Mouse (Mus musculus): Measurements from ENCODE around the gene Fbxo39. TPM values are rescaled to one million over a fixed set of nuclear protein-coding genes. Genes with fewer than 3 reads are reported as not detected.

Fbxo39 gene
- polyA plus RNA-seq, 1 experiment from 2014 or later = not detected

DNA sequence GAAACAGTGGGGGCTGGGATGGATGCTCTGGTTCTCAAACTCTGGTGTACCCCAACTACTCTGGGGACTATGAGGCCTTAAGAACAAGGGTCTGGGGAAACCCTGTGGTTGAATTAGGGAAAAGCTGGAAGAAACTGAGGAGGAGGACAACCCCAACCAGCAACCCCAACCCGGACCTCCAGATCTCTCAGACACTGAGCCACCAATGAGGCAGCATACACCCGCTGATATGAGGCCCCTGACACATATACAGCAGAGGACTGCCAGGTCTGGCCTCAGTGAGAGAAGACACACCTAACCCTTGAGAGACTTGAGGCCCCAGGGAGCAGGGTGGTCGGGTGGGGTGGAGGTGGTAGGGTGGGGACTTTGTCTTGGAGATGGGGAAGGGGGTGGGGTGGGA, 27.6 kb upstream of the Fbxo39 start:
- no peaks in the 10 kb centered on the region for H3K4me1 ChIP-seq
- ATAC-seq (replicated peaks) = no peak
- H3K4me2 ChIP-seq = no peak overlapping the region
- no peak overlapping the region for H3K4me3 ChIP-seq
- WGBS = 83% methylated on average over 3 of the region's 3 CpGs
- H3K27me3 ChIP-seq (replicated peaks) = no peaks in the 10 kb centered on the region
- H3K9me3 ChIP-seq = no peaks in the 10 kb centered on the region
- H3K36me3 ChIP-seq (replicated peaks) = no peaks in the 10 kb centered on the region
- H3K27ac ChIP-seq = no peak overlapping the region
- H3K9ac ChIP-seq = no peak overlapping the region

DNA sequence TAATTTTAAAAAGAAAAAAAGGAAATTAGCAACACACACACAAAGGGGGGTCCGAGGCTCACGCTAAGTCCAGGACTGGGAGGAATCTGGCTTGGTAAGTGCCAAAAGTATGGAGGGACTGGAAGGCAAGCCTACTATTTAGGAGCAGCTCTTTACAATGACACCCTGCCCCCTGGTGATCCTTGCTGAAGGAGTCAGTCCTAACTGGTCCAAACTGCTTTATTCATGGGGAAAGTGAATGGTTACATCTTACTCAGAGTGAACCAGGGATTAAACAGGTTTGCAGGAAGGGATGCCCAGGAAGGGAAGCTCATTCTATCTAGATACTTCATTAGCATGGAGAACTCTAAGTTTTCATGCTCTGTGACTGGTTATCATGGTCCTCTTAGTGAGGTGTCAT, 27.1 kb upstream of the Fbxo39 start:
- Histone ChIP-seq H3K4me1 (no peaks in the 10 kb centered on the region), H3K4me3 (no peak overlapping the region), H3K9me3 (no peaks in the 10 kb centered on the region), H3K4me2 (no peak overlapping the region), H3K27me3 (replicated peaks) (no peaks in the 10 kb centered on the region), H3K9ac (no peak overlapping the region), H3K36me3 (replicated peaks) (no peaks in the 10 kb centered on the region), H3K27ac (no peak overlapping the region)
- no peak for ATAC-seq (replicated peaks)
- WGBS = 90% methylated on average over 2 of the region's 2 CpGs

DNA sequence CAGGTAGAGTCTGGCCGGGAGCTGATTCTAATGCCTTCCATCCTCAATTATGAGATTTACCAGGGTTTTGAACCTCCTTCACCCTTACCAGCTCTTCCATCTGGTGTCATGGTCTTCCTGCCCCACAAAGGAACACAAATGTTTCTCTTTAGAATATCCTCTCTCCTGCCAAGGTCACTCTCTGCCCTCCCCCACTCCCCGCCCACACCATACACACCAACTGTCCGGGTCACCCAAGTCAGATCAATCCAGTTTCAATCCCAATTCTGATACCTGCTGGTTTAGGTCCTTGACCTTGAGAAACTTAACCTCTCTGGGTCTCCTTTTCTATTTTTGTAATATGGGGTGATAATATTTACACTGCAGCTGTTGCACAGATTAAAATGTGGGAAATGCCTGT, 26.7 kb upstream of the Fbxo39 start:
- ATAC-seq (replicated peaks) = no peak
- Histone ChIP-seq H3K4me3 (no peak overlapping the region), H3K27me3 (replicated peaks) (no peaks in the 10 kb centered on the region)

GRCm38 (mm10) chr11:72293116-72293515, 21.1 kb upstream of the Fbxo39 start:
- no peak overlapping the region for H3K9ac ChIP-seq
- H3K4me1 ChIP-seq = no peaks in the 10 kb centered on the region
- no peaks in the 10 kb centered on the region for H3K27me3 ChIP-seq (replicated peaks)
- no peak overlapping the region for H3K27ac ChIP-seq
- no peak overlapping the region for H3K4me2 ChIP-seq
- no peaks in the 10 kb centered on the region for H3K36me3 ChIP-seq (replicated peaks)
- WGBS = 85% methylated on average over 2 of the region's 2 CpGs
- no peak overlapping the region for H3K4me3 ChIP-seq
- no peak for ATAC-seq (replicated peaks)
- H3K9me3 ChIP-seq = no peaks in the 10 kb centered on the region

More for the DNA sequence above, 26.7 kb upstream of the Fbxo39 start:
- 97% methylated on average over 3 of the region's 3 CpGs for WGBS
- H3K36me3 ChIP-seq (replicated peaks) = no peaks in the 10 kb centered on the region
- no peaks in the 10 kb centered on the region for H3K4me1 ChIP-seq
- H3K4me2 ChIP-seq = no peak overlapping the region
- no peak overlapping the region for H3K9ac ChIP-seq
- H3K9me3 ChIP-seq = no peaks in the 10 kb centered on the region
- no peak overlapping the region for H3K27ac ChIP-seq

GRCm38 (mm10) chr11:72301334-72301733, 12.9 kb upstream of the Fbxo39 start, which contains the start of gene Xaf1:
Gene Xaf1 (plus strand): TSS chr11:72301629.
- Histone ChIP-seq H3K27me3 (replicated peaks) (no peaks in the 10 kb centered on the region), H3K9me3 (no peaks in the 10 kb centered on the region), H3K4me3 (no peak within 1 kb of the TSS), H3K36me3 (replicated peaks) (no peaks in the 10 kb centered on the region), H3K4me2 (no peak within 1 kb of the TSS), H3K4me1 (no peaks in the 10 kb centered on the region), H3K9ac (no peak within 1 kb of the TSS), H3K27ac (no peak within 1 kb of the TSS)
- WGBS = 30% methylated on average over 6 of the region's 6 CpGs
- no peak for ATAC-seq (replicated peaks)

DNA sequence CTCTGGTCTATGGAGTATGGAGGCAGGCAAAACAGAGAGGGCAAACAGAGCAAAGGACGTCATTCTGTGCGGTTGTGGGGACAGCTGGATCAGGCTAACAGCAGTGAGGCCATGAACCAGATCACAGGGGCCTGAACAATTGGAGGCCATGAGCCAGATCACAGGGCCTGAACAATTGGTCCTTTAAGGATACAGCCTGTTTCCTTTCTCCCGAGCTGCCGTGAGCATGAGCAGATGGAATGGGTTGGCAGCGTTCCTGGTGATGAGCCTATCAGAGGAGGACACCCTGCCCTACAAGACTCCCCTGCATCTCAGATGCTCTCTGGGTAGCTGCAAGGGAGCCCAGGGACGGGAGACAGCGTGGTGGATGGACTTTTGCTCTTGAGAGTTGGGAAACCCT, 12.0 kb upstream of the Fbxo39 start:
- no peaks in the 10 kb centered on the region for H3K4me1 ChIP-seq
- no peak overlapping the region for H3K4me2 ChIP-seq
- no peaks in the 10 kb centered on the region for H3K36me3 ChIP-seq (replicated peaks)
- H3K4me3 ChIP-seq = no peak overlapping the region
- 78% methylated on average over 7 of the region's 7 CpGs for WGBS
- H3K27me3 ChIP-seq (replicated peaks) = no peaks in the 10 kb centered on the region
- no peak overlapping the region for H3K27ac ChIP-seq
- no peaks in the 10 kb centered on the region for H3K9me3 ChIP-seq
- ATAC-seq (replicated peaks) = no peak
- H3K9ac ChIP-seq = no peak overlapping the region

DNA sequence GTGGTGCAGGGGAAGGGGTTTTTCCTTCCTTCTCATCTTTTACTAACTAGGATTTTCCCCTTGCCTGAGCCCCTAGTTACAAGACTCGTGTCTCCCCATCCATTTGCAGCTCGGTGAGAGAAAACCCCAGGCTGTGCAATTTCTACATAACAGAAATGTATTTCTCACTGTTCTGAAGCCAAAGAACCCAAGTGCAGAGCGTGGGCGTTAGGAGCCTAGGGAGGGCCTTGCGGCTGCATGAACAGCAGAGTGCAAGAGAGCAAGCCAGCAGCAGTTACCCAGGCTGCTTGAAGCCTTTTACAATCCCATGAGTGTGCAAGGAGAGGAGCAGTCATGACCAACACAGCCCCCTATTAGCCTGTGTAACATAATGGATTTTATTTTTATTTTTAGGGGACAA, 6.8 kb upstream of the Fbxo39 start:
- Histone ChIP-seq H3K9ac (no peak overlapping the region), H3K4me3 (no peak overlapping the region), H3K27me3 (replicated peaks) (0 out of 2 replicates have a peak, but pooled peaks cover under 1% of the 10 kb centered on the region), H3K36me3 (replicated peaks) (no peaks in the 10 kb centered on the region), H3K9me3 (no peaks in the 10 kb centered on the region), H3K4me1 (no peaks in the 10 kb centered on the region), H3K27ac (no peak overlapping the region), H3K4me2 (no peak overlapping the region)
- 85% methylated on average over 5 of the region's 5 CpGs for WGBS
- no peak for ATAC-seq (replicated peaks)

DNA sequence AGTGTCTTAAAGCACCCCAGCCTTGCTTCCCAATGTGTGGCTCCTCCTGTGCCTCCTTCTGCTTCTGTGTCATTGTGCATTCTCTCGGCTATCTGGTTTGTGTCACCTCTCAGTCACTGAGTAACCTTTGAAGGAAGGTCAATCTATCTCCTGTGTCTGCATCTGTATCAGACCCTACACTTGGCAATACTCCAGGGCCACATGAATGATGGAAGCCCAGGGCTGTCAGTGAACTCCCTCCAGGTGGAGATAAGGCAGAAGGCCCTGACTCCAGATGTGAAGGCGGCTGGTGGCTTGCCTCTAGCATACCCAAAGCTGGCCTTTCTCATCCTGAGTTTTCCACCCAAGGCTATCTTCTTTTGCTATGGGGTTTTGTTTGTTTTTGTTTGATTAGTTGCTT, 5.3 kb upstream of the Fbxo39 start:
- Histone ChIP-seq H3K27ac (no peak overlapping the region), H3K4me1 (no peaks in the 10 kb centered on the region), H3K27me3 (replicated peaks) (peaks cover 7% of the 10 kb centered on the region), H3K4me3 (no peak overlapping the region), H3K4me2 (no peak overlapping the region), H3K9ac (no peak overlapping the region), H3K9me3 (no peaks in the 10 kb centered on the region), H3K36me3 (replicated peaks) (no peaks in the 10 kb centered on the region)
- 80% methylated on average over 2 of the region's 2 CpGs for WGBS
- ATAC-seq (replicated peaks) = no peak

- Histone ChIP-seq H3K4me1 (no peaks in the 10 kb centered on the region), H3K9me3 (no peaks in the 10 kb centered on the region), H3K27me3 (replicated peaks) (peaks cover 21% of the 10 kb centered on the region), H3K27ac (no peak overlapping the region), H3K36me3 (replicated peaks) (no peaks in the 10 kb centered on the region), H3K4me3 (no peak overlapping the region), H3K4me2 (no peak overlapping the region), H3K9ac (no peak overlapping the region)
- WGBS = 79% methylated on average over 4 of the region's 4 CpGs
- ATAC-seq (replicated peaks) = no peak
These were observed 3.8 kb upstream of the Fbxo39 start for GRCm38 (mm10) chr11:72310491-72310890.

DNA sequence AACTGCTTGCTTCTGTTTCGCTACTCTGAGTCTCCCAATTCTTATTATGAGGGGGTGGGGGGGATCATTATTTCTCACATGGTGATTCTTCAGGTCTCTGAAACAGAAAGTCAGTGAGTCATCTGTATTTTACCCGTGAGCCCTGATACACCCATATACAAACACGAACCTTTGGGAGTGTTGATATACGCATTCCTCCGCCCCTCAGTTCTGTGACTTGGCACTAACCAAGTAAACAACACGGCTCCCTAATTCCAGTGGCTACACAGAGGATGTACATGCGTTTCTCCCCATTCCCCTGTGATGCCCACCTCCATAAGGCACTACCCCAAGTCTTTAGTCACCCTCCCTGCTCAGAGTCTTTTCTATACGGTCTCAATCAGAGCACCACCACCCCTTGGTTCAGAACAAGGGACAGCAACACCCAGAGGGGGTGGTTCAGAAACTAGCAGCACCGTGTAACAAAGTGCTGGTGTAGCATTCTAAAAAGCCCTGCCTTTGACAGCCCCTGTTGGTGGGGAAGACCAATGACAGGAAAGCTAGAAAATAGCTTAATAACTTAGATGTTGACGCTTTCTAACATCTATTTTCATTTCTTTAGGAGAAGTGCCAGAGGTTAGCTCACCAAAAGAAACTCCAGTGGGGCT, 2.8 kb upstream of the Fbxo39 start:
- H3K4me2 ChIP-seq = no peak overlapping the region
- no peak overlapping the region for H3K27ac ChIP-seq
- H3K9ac ChIP-seq = no peak overlapping the region
- ATAC-seq (replicated peaks) = no peak
- WGBS = 81% methylated on average over 10 of the region's 10 CpGs
- H3K9me3 ChIP-seq = no peaks in the 10 kb centered on the region
- peaks cover 21% of the 10 kb centered on the region for H3K27me3 ChIP-seq (replicated peaks)
- H3K4me3 ChIP-seq = no peak overlapping the region
- no peaks in the 10 kb centered on the region for H3K36me3 ChIP-seq (replicated peaks)
- no peaks in the 10 kb centered on the region for H3K4me1 ChIP-seq

GRCm38 (mm10) chr11:72318026-72318425, 3.8 kb downstream of the Fbxo39 start:
- Histone ChIP-seq H3K36me3 (replicated peaks) (no peaks in the 10 kb centered on the region), H3K9me3 (no peaks in the 10 kb centered on the region), H3K4me1 (no peaks in the 10 kb centered on the region), H3K4me3 (no peak overlapping the region), H3K9ac (no peak overlapping the region), H3K27me3 (replicated peaks) (peaks cover 19% of the 10 kb centered on the region), H3K27ac (no peak overlapping the region), H3K4me2 (no peak overlapping the region)
- WGBS = 86% methylated on average over 5 of the region's 5 CpGs
- no peak for ATAC-seq (replicated peaks)

DNA sequence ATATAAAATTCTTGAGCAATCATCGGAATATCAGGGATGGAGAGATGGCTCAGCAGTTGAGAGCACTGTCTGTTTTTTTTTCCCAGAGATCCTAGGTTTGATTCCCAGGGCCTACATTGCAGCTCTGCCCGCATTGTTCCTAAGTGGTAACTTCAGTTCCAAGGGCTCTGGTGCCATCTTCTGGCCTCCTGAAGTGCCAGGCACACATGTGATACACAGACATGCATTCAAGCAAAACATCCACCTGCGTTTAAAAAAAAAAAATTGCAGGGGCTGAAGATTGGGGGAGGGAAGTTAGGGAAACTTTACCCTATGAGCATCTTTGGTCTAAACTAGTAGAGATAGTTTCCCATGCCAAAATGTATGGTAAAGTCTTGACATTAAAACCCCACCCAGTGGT, 10.2 kb downstream of the Fbxo39 start:
- H3K9me3 ChIP-seq = no peaks in the 10 kb centered on the region
- ATAC-seq (replicated peaks) = no peak
- no peak overlapping the region for H3K4me2 ChIP-seq
- H3K27me3 ChIP-seq (replicated peaks) = no peaks in the 10 kb centered on the region
- H3K4me1 ChIP-seq = no peaks in the 10 kb centered on the region
- H3K9ac ChIP-seq = no peak overlapping the region
- no peak overlapping the region for H3K4me3 ChIP-seq
- no peaks in the 10 kb centered on the region for H3K36me3 ChIP-seq (replicated peaks)
- H3K27ac ChIP-seq = no peak overlapping the region
- 67% methylated on average over 3 of the region's 3 CpGs for WGBS

DNA sequence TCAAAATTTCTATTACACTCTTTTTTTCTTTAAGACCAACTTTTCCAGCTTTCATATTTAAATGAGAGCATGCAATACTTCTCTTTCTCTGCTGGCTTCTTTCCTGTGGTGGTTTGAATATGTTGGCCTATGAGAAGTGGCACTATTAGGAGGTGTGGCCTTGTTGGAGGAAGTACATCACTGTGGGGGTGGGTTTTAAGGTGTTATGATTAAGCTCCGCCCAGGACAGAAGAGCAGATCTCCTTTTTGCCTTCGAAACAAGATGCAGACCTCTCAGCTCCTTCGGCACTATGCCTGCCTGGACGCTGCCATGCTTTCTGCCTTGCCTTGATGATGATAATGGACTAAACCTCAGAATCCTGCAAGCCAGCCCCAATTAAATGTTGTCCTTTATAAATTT, 11.5 kb downstream of the Fbxo39 start:
- Histone ChIP-seq H3K9me3 (no peaks in the 10 kb centered on the region), H3K36me3 (replicated peaks) (no peaks in the 10 kb centered on the region), H3K4me2 (no peak overlapping the region), H3K4me3 (no peak overlapping the region), H3K9ac (no peak overlapping the region), H3K27me3 (replicated peaks) (no peaks in the 10 kb centered on the region), H3K27ac (no peak overlapping the region), H3K4me1 (no peaks in the 10 kb centered on the region)
- ATAC-seq (replicated peaks) = no peak
- 85% methylated on average over 4 of the region's 4 CpGs for WGBS
